Mouse (Mus musculus) lung, adult 2 months (tissue): ENCODE data around the gene Klhl3. TPM values are rescaled to one million over a fixed set of nuclear protein-coding genes. Genes with fewer than 3 reads are reported as not detected.
A peak's percentile ranks its signal among the peaks of the same experiment; 100 is the strongest.

Experiments used
- DNase-seq: peaks from one replicate; pipeline ENCODE4 v3.0.0; 2022
- H3K4me1 ChIP-seq: fragments of 200-500 bp; 2 replicates; pipeline ENCODE4 v1.6.1; 2011; ENCODE audit warnings: low read length; ENCODE audit not compliant: control insufficient read depth, insufficient read depth
- H3K4me3 ChIP-seq: fragments of 200-500 bp; replicated peaks from 2 replicates; pipeline ENCODE3; 2011; ENCODE audit warnings: low read depth, mild to moderate bottlenecking, control low read depth, low read length; ENCODE audit errors: extremely low read depth
- CTCF ChIP-seq: fragments of 200-500 bp; IDR thresholded peaks from 2 replicates; pipeline ENCODE4 v1.5.1; 2011; ENCODE audit warnings: mild to moderate bottlenecking, low read length, control low read depth; ENCODE audit not compliant: insufficient read depth
- POLR2A ChIP-seq: fragments of 200-500 bp; IDR thresholded peaks from 2 replicates; pipeline ENCODE4 v1.6.1; 2011; ENCODE audit warnings: low read depth, mild to moderate bottlenecking, control low read depth, low read length, borderline replicate concordance; ENCODE audit errors: extremely low read depth
- WGBS: fragments of 180-500 bp; shearing (Covaris S2); methylation state at CpG from one replicate; pipeline ENCODE4 v1.1.7; 2018; 5-methylcytosine and 5-hydroxymethylcytosine counted together
- polyA plus RNA-seq: library from polyadenylated mRNA; depleted of rRNA; stranded (reverse); fragments of >200 nt; gene quantifications from 2 replicates; pipeline ENCODE4 v1.2.3, GENCODE M21; 2012; rRNA removed

Gene Klhl3
- 1.8 TPM in 2 replicates for polyA plus RNA-seq

DNA sequence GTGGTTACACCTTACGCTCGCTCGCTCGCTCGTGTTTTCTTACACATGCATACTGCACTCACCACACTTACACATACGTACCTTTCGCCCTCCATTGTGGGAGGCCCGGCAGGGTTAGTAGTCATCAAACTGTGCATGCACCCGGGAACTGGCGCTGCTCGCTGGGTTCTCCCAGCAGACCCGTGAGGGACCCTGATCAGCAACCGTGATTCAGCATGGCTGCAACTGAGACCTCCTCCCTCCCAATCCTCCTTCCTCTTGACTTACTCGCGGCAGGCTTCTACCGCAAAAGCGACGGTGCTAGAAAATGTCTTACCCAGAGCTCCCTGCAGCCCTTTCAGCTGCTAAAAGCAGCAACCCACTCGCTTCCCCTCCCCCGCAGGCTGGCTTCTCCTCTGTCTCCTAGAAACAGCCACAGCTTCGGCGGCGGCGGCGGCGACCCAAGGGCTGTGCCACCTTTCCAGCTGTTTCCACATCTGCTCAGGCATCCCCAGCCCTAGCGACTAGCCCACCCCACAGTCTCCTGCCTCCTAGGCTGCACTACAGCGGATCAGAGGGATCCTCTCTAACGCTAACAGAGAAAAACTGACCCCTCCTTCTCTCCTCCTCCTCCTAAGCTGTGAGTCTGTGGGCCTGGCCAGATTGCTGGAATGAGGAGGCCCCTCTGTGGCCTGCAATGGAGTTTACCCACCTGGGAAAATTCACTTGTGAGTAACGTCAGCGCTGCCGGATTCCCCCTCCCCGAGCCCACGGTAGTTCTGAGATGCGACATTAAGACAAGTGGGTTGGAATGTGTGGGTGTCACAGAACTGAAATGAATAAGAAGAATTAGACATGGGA, at the start of gene Klhl3:
Gene Klhl3, minus strand, starts transcription at position 532 of the 840 bp plus-strand sequence.
- H3K4me3 ChIP-seq, result peak within 1 kb of the TSS; percentile 62
- no peak for TF ChIP-seq POLR2A
- TF ChIP-seq CTCF, result no peak
- DNase-seq, result peak; percentile 50
- H3K4me1 ChIP-seq, result peaks cover 6% of the 10 kb centered on the region; the same call in 1 of the 2 replicates
- WGBS, result 1% methylated on average over 35 of the region's 35 CpGs

DNA sequence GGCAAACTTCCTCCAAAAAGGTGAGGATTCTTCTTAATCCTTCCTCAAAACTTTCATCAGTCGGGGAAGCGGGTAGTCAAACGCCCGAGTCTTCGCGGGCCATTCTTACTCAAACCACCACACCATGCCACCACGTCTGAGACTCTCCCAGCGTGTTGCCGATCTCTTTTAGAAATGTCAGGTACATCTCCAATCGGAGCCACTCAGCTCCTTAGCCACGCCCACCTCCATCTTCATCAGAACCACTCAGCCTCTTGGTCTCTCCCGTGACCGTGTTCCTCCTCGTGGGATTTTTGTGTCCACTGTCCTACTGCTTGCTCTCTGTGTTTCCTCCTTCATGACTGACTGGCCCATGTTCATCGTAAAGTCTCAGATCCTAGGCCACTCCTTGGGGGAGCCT, 47.4 kb upstream of the Klhl3 start:
- WGBS, result 95% methylated on average over 15 of the region's 15 CpGs
- no peak overlapping the region for H3K4me3 ChIP-seq
- no peak for TF ChIP-seq CTCF
- TF ChIP-seq POLR2A, result no peak

DNA sequence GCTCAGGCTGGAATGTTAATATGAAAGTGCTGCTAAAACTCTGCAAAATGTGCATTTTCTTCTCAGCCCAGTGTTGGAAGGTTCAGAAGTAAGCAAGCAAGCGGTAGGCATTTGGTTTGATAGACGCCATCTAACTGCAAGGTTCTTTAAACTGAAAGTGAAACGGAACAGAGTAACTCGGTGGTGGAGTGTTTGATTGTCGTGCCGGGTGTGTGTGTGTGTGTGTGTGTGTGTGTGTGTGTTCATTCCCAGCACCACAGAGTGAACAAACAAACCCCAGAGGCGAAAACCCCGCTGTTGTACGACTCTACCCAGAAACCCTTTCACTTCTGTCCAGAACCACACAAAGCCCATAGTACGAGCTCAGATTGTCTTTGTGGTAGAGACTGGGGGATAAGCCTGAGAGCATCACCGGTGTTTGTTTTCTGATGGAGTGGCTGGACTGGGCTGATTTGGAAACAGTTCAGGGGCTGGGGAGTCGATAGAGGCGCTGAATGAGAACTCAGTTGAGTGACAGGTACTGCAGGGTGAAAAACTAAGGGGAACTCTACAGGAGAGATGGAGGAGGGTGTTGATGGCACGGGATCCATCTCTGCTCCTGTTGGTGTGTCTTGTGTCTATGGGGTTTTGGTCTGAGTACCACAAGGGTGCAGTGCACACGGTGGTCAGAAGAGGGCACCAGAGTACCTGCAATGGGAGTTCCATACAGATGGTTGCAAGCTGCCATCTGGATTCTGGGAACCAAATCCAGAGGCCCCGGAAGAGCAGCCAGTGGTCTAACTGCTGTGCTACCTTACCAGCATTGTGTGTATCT, 44.9 kb upstream of the Klhl3 start:
- peak; percentile 84 for DNase-seq
- no peak for TF ChIP-seq POLR2A
- peak; percentile 97 for TF ChIP-seq CTCF
- no peaks in the 10 kb centered on the region for H3K4me1 ChIP-seq
- H3K4me3 ChIP-seq, result peak overlapping the region; percentile 99
- 4% methylated on average over 16 of the region's 16 CpGs for WGBS

More for the DNA sequence above, 47.4 kb upstream of the Klhl3 start:
- no peaks in the 10 kb centered on the region for H3K4me1 ChIP-seq
- no peak for DNase-seq

DNA sequence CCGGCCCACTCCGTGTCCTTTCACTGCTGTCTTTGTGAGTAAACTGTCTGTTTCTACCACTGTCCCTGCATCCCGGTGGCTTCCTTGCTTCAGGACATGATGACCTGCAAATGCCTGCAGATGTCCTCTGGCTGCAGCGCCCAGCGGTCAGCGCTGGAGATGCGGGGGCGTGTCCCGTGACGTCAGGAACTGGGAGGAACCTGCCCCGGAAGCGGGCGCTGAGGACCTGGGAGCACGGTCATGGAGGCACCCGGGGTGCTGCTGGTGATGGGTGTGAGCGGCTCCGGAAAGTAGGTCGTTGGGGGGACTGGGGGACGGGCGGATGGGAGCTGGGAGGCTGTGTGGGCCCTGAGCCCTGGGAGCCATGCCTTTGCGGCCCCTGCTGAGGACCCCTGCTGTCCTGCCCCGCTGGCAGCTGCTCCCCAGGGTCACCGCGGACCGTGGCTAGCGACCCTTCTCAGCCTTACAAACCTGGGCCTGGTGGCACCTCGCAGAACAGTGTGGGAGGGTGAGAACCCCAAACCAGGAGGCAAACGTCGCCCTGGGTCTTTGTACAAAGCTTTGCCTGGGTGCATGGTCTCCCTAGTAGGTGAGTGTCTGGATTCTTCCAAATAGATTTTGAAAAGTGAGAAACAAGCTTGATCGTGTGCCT, 44.2 kb upstream of the Klhl3 start, which contains the start of gene Idnk:
Gene Idnk, plus strand, starts transcription at position 203 of the 652 bp plus-strand sequence.
- DNase-seq, result peak; percentile 88
- TF ChIP-seq CTCF, result peak; percentile 22
- TF ChIP-seq POLR2A, result peak; percentile 77; the same call in 1 of the 2 replicates
- 0% methylated on average over 30 of the region's 30 CpGs for WGBS
- H3K4me3 ChIP-seq, result peak within 1 kb of the TSS; percentile 99
- H3K4me1 ChIP-seq, result no peaks in the 10 kb centered on the region

DNA sequence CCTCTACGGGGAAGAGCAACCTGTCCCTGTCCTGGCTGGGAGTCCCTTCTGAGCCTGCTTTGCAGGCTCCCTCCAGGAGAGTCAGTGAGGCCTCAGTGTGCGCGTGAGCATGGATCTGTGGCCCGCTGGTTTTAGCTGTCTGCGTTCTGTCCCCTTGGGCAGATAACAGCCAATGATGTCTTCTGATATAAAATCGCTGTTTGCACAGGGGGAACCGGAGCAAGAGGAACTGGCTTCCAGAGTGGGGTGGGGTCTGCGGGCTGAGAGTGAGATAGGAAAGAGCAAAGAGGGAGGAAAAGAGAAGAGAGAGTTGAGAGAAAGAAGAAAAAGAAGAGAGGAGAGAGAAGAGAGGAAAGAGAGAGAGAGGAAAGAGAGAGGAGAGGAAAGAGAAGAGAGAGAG, 43.6 kb upstream of the Klhl3 start:
- Histone ChIP-seq H3K4me1 (no peaks in the 10 kb centered on the region), H3K4me3 (peak overlapping the region; percentile 99)
- no peak for DNase-seq
- TF ChIP-seq POLR2A (no peak), CTCF (no peak)
- 20% methylated on average over 8 of the region's 8 CpGs for WGBS

DNA sequence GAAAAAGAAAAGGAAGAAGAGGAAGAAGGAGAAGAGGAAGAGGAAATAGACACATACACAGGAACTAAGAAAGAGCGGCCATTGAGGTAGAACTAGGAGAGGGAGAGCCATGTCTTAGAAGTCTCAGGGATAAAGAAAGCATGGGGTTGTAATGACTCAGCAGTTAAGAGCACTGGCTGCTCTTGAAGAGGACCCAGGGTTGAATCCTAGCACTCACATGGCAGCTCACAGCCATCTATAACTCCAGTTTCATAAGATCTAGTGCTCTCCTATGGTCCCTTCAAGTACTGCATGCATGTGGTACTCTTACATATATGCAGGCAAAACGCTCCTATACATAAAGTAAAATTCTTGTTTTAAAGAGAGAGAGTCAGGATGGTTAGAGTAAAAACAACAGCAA, 42.6 kb upstream of the Klhl3 start:
- TF ChIP-seq CTCF (no peak), POLR2A (no peak)
- no peak for DNase-seq
- H3K4me1 ChIP-seq, result no peaks in the 10 kb centered on the region
- no peak overlapping the region for H3K4me3 ChIP-seq
- 77% methylated on average over 2 of the region's 2 CpGs for WGBS

DNA sequence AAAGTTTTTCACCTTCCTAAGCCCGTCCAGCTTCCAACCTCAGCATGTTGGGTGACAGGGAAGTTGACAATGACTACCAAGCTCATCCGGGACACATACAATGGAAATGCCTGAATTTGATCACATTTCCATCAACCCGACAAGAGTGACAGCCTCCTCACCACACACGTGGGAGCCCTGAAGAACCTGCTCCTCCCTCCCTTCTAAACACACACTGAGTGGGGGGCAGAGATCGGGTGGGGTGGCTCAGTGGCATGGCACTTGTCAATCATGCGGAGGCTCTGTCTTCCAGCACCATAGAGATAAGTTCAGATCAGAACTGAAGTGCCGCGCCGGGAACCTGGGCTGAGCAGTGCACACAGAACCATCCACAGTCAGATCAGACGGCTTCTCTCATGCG, 37.0 kb upstream of the Klhl3 start:
- no peak overlapping the region for H3K4me3 ChIP-seq
- no peak for DNase-seq
- TF ChIP-seq POLR2A (no peak), CTCF (no peak)
- WGBS, result 79% methylated on average over 11 of the region's 11 CpGs
- no peaks in the 10 kb centered on the region for H3K4me1 ChIP-seq

DNA sequence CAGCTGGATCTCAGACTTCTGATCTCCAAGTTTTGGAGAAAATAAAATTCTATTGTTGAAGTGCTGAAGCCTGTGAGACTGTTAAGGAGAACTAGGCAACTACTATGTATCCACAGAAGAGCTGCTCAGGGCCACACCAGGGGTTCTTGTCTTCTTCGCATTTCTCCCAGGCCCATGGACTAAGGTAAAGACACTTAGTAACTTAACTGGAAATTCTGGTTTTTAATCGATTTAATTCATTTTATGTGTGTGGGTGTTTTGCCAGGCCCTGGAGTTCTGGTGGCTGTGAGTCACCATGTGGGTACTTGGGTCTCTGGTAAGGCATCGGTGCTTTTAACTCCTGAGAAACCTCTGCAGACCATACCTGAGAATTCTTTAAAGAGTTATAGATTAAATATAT, 36.2 kb upstream of the Klhl3 start:
- no peak overlapping the region for H3K4me3 ChIP-seq
- no peak for TF ChIP-seq CTCF
- no peak for TF ChIP-seq POLR2A
- H3K4me1 ChIP-seq, result no peaks in the 10 kb centered on the region
- WGBS, result 83% methylated on average over 3 of the region's 3 CpGs
- DNase-seq, result no peak

DNA sequence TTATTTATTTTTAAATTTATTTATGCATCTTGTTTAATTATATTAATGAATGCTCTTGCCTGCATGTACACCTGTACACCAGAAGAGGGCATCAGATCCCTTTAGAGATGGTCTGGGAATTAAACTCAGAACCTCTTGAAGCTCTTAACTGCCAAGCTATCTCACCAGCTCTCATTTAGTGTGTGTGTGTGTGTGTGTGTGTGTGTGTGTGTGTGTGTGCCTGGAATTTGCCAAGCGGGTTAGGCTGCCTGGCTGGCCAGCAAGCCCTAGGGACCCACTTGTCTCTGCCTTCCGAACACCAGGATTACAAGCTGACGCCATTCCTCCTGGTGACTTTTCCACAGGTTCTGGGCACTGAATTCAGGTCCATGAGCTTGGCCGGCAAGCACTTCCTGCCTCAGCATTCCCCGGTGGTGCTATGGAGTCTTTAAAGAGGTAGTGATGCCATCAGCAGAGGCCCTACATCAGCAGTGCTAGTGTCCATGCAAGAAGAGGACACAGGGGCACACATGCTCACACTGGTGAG, 35.7 kb upstream of the Klhl3 start:
- no peaks in the 10 kb centered on the region for H3K4me1 ChIP-seq
- 19% methylated on average over 5 of the region's 5 CpGs for WGBS
- no peak overlapping the region for H3K4me3 ChIP-seq
- TF ChIP-seq CTCF (no peak), POLR2A (no peak)
- DNase-seq, result peak; percentile 31
